Mouse (Mus musculus) adrenal gland, adult 2 months (tissue): Measurements from ENCODE around the gene Ttc29. TPM values are rescaled to one million over a fixed set of nuclear protein-coding genes. Genes with fewer than 3 reads are reported as not detected.

Experiments used
- DNase-seq: peaks from one replicate; pipeline ENCODE4 v3.0.0; 2021
- long read RNA-seq: library from polyadenylated mRNA; stranded (forward); transcript quantifications from one replicate; pipeline ENCODE4 v2.0.0, GENCODE M21; 2021
- polyA plus RNA-seq: library from polyadenylated mRNA; depleted of rRNA; stranded (reverse); fragments of >200 nt; gene quantifications from 2 replicates; pipeline ENCODE4 v1.2.3, GENCODE M21; 2012; rRNA removed
- total RNA-seq, 2 experiments: library from RNA; stranded (reverse); gene quantifications; 2 replicates each; pipeline ENCODE4 v1.2.3; 2021

Gene Ttc29
- not detected for total RNA-seq
- polyA plus RNA-seq: not detected in 2 replicates
- long read RNA-seq: 0 reads

DNA sequence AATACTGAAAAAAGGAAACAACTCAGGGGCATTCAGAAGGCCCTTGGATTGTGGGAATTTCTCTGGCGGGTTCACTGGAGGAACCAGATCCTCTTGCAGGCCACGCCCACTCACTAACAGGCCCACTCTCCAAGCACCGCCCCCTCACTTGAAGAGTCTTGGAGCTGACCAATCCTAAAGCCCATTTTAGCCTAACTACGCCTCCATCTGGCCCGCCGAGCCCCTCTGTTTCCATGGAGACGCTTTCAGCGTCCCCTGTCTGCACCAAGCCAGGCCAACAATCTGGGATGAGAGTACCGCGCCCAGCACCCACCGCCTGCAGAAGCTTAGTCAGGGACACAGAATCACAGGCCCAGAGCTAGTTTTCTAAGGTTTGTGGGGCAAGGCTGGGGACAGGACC is at the start of gene Ttc29:
Gene Ttc29 (plus strand): TSS at position 224 of the 400 bp plus-strand sequence.
- no peak for DNase-seq

DNA sequence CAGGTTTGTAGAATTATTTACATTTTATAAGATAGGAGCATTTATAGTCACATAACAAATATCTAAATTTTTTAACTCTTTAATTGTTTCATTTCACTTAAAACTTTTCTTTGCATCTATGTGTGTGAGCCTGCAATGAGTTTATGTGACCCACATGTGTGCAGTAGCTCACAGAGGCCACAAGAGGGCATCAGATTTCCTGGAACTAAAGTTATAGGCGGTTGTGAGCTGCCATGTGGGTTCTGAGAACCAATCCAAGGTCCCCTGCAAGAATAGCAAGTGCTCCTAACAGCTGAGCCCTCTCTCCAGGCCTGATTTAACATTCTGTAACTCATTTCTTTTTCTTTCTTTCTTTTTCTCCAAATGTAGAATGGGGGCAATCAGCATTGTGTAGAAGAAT is 41.7 kb upstream of the Ttc29 start:
- DNase-seq: no peak

DNA sequence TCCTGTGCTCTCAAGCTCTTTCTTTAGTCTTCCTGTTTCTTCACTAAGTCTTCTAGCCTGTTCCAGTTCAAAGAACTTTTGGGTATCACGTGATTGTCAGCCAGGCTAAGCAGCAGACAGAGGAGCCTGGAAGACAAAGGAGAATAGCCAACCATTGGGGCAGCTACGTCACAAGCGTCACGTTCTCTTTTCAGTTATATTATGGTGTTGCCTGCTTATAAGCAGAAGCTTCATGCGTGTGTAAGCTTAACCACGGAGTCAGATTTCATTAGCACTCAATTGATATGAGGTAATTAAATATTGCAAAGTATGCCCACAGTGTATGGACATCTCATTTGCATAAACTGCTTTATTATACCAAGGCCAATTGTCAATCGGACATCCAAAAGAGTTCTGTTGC is 30.4 kb upstream of the Ttc29 start:
- DNase-seq: no peak

DNA sequence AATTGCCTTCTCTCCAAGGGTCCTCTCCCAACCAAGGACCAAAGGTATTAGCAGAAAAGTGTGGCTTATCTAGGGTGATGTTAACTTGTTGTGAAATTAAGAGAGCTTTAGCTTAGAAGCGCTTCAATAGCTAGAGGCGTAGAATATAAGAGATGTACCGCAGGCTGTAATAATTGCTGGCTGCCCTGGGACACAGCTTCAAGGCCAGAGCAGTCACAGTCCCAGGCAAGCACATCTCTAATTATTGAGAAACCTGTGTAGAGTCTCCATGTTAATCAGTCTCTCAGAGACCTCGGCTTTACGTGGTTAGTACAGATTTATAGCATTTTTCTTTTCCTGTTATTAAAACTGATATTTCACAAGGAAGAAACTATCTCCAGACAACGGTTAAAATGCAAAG is 29.7 kb upstream of the Ttc29 start:
- DNase-seq: no peak

DNA sequence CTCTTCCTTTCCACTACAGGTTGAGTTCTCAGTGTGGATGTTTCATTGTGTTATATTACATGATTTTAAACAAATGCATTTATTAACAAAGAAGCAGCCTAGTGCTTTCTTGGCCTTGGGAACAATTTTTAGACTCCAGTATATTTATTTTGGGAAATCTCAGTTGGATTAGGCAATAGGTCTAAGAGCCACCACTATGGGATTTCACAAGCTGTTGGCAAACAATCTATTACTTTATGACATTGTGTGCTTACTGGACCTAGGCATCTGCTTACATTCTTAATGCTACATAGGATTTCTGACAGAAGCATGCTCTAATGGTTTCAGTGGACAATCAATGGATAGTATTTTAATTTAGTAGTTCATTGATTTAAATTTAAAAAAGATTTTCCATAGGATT is 26.0 kb upstream of the Ttc29 start:
- DNase-seq: no peak

DNA sequence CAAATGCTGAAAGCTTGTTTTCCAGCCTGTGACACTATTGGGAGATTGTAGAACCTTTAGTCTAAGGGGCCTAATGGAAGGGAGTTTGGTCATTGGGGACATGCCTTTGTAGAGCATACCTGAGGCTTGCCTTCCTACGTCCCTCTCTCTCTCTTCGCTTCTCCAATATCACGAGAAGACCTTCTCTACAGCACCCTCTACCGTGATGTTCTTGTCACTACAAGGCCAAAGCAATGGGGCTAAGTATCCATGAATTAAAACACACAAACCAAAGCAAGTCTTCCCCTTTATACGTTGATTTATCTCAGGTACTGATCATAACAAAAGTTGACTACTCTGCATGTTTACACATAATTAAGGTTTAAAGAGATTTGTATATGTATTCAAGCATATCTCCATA is 8.9 kb upstream of the Ttc29 start:
- no peak for DNase-seq

DNA sequence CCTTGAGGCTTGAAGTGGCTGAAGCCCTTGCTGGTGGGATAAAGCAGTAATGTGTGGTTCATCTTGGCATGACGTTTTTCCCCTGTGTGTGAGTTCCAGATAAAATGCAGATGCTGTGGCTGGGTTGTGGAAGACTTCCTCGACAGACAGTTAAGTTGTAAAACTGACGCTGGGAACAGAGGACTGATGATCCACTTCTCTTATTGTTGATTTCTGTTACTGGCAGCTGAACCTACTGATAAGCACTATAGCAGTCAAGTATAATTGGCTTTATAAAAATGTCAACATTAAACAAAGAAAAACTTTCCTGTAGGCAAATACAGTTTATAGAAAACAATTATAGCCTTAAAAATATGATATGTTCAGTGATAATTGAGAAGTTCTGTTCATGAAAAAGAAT is 2.7 kb upstream of the Ttc29 start:
- DNase-seq: no peak

DNA sequence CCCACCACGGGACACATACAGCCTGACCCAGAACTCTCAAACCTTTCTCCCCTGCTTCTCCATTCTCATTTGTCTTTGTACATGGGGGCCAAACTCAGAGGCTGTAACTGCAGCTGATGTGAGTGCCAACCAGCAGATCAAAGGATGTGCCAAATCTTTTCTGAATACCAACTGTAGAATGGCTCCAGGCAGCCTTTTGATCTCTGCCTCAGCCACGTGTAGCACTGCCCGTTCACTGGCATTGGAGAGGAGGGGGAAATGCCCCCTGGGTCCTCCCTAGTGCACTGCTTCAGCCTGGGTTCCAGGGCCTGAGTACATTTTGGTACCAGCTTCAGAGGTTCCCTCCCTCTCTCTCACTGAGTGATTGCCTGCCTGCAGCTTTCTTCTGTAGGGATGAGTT is 1.5 kb downstream of the Ttc29 start:
- peak; percentile 3 for DNase-seq

DNA sequence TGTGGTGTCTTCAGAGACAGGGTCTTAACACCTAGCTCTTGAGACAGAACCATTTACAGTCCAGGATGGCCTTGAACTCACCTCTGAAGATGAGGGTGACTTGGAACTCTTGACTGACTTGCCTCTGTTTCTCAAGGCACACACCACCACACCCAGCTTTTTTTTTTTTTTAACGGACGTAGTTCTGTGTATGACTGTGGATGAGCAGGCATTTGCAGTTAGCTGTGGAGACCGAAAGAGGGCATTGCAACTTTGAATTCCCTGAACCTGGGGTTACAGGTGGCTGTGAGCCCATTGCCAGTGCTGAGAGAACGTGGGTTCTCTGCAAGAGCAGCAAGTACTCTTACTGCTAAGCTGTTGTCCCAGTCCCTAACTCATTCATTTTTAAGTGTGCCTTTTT is 13.0 kb downstream of the Ttc29 start:
- no peak for DNase-seq

DNA sequence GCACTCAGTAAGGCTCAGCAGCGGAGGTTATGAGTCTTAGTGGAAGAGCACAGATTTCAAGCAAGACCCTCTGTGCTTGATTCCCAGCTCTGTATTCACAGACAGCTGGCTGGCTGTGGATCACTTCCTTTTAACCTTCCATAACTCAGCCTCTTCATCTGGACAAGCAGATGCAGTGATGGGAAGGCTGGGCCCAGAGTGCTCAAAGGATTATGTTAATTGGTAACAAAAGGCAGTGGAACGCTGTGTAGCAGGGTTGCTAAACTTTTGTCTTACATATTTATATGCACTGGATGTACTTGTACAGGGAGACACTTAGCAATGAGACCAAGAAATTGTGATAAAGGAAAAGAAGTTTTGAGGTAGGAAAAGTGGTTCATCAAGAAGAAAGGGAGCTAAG is 17.6 kb downstream of the Ttc29 start:
- DNase-seq: no peak

DNA sequence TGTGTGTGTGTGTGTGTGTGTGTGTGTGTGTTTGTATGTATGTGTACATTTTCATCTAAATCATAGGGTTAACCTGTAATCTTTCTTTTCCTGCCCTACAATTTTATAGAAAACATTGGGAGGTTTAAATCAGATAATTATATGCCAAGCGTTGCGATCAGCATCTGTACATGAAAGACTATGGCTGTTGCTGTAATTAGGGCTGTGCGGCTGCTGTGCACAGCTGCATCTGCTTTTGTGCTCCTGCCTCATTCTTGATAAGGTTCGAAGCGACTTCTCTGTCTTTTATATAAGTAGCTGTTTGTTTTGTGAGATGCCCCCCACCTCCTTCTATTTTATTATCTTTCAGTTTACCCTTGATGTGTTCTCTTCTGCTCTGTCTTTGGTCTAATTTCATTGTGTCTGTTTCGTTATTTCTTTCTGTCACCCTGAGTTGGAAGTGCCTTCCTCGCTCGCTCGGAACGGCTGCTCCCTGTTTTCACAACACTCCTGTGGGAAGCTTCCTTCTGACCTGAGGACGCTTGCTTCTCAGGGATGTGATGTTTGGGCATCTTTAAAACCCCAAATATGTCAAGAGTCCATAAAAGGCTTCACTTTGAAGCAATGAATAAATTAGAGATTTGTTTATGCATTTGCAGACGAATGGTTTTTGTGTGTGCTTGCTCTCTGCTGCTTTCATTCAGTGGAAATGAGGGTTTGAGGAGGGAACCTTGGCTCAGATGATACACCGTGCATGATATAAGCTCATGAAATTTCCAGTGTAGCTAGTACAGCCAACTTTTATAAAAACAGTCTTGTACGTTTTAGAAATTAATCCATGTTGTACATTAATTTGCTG is 20.0 kb downstream of the Ttc29 start:
- DNase-seq: no peak

DNA sequence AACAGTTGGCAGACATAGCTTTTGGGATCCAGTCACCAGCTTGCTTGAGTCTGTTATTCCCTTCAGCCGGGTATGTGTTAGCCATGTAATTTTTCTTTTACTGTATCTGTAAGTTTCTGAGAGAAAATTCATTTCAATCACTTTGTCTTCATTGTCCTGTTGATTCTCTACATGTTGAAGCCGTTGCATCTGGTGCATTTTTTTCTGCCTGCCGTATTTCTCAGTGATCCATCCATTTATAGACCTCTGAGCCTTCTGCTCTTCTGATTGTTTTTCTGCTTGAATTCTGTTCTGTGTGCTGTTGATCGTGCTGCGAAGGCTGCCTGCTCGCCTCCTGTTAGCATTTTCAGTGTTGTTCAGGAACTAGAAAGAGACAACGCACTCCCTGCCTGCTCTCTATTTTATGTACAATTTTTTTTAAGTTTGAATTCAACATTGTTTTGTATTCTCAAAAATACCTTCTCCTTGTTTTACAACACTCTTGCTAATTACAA is 20.7 kb downstream of the Ttc29 start:
- DNase-seq: no peak

DNA sequence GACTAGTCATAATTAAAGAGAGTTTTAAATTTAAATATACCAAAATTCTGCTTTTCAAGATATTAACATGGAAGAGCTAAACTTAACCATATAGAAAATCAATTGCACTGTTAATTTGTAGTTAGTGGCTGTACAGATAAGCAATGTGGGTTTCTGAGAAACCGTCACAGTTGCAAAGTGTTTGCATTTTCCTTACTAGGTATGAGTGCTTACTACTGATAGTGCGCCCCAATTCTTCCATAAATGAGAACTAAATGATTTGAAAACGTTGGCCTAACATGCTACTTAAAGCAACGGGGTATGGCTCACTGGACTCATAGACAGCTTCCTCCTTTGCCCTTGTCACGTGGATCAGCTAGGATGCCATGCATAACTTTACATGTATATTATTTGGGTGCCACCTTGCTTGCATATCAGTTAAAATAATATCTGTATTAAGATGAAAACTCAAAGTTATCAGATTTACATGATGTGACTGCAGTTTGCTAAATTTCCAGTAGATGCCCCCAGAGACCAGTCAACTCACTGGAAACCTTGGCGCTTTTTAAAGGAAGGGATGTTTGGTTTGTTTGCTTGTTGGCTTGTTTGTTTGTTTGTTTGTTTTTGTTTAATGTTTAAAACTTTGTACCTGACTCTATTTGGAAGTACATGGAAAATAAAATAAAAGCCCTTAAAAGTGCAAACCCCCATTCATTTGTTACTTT is 25.0 kb downstream of the Ttc29 start:
- peak; percentile 7 for DNase-seq

DNA sequence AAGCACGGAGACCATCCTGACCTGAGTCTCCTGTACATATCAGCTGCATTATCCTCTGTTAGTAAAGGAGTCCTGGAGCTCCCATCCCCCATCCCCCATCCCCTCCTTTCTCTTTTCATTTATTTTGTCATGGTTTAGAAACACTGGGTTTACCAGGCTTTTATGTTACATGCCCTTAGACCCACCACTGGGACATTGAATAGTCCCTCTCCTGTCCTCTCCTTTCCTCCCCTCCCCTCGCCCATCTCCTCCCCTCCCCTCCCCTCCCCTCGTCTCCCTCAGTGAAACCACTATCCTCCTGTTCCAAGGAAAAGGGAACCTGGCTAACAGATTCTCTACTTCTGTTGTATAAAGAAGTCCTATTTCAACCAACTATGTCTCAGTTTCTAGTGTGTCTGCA is 38.0 kb downstream of the Ttc29 start:
- no peak for DNase-seq

DNA sequence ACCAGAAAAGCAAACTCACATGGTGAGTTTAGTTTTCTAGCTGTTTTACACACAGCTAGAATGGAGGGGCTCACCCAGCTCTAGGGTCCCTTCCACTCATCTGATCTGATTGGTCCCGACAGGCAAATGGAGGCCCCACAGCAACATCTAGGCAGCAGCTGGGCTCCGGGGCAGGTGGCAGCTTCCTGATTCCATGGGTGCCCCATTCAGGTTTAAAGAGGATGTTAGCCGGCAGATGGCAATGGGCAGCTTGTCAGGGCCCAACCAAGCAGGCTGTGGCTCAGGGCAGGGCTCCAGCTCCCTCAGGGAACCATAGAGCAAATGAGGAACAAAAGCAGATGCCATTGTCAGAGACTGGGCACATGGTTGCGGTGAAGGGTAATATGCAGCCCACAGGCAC is 41.3 kb downstream of the Ttc29 start:
- no peak for DNase-seq

DNA sequence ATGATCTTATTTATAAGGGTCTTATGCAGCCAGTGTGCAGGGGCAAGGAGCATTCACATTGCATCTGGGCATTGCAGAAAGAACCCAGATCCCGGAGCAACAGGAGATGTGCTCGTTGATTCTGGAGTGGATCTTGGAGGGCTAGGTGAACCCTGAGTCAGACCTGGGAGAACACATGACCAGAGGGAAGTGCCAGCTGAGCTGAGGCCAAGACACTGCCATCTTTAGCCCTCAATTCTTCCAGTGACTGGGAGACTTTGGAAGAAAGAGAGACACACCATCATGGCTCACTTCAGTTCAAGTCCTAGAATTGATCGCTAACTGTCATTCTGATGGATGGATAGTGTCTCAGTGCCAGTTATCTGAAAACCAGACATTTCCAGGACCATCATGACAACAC is 41.9 kb downstream of the Ttc29 start:
- no peak for DNase-seq

DNA sequence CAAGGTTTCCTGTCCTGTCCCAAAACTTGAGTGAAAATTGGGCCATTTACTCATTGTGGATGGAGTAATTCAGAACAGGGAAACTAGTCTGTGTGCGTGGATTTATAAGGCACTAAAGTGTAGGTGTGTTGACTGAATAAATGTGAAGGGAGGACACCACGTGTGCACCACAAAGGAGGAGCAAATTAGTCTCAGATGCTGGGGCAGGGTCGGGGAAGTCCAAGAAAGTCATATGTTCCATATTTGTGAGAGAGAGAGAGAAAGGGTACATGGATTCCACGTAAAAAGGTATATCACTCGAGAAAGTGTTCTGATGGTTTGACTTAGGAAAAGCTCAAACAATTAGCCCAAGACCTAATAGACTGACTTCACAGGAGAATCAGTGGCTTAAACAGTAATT is 52.4 kb downstream of the Ttc29 start:
- DNase-seq: no peak

DNA sequence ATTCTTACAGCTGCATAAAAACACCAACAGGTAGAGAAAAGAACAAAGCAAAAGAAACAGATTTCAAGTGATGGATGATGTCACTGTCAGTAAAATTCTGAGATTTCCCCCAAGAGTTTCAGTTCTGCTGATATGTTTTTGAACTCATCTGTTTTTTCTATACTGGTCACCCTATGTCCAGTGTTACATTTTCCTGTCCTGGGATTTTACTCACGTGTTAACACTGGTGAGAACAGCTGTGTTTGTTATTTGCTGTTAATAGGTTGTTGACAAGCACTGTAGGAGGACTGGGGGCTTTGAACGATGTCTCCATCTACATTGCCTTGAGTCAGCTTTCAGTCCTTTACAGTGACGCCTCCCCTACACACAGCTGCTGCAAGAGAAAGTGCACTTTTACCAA is 53.1 kb downstream of the Ttc29 start:
- no peak for DNase-seq

DNA sequence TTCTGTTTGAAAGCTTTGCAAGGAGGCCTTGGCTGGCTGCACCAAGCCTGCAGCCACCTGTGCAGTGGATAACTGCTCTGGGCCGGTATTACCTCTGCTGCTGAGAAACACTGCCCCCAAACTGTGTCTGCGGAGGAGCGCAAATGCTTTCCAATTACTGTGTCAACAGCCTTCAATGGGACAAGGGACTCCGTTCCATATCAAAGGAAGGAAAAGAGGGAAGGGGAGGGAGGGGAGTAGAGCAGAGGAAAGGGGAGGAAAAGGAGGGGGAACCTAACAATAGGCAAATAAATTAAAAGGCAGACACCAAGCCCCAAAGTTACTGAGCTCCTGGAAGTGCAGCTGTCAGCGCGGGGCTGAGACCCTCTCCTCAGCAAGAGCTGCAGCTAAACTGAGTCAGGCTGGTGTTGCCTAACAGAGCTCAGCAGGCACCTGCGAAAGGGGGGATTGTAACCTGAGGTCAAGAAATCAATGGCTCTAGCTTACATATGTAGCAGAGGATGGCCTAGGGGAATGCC is 54.9 kb downstream of the Ttc29 start:
- no peak for DNase-seq

DNA sequence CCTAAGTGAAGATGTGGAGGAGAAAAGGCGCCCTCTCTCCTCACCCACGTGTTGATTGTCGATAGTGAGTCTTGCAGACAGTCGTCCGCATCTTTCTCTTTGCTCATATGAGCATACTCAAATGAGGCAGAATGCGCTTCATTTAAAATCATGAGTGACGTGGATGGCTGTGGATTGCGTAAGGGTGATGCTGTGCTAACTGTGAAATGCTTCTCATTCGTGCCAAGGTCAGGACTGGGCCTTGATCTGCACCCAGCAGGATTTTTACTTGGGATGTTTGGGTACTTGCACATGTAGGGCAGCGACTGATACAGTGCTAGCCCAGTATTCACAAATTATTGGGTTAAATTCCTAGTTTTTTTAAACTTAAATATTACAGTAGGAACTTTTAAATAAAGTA is 56.2 kb downstream of the Ttc29 start:
- DNase-seq: peak; percentile 50

DNA sequence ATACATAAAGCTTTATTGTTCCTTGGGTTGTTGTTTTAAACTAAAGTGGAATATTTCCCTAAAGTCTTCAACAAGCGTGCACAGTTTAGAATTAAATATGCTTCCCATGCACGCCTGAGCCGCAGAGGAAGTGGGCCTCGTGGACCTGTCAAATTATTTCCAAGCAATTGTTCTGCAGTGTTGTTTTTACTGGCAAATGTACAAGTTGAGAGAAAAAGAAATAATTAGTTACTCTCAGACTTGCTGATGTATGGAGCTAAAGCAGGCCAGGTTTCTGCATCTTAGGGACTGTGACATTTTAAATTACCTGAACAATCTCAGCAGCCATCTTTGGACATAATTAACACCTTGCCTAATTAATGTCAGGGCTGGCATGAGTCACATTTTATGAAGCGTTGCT is 58.3 kb downstream of the Ttc29 start:
- no peak for DNase-seq

DNA sequence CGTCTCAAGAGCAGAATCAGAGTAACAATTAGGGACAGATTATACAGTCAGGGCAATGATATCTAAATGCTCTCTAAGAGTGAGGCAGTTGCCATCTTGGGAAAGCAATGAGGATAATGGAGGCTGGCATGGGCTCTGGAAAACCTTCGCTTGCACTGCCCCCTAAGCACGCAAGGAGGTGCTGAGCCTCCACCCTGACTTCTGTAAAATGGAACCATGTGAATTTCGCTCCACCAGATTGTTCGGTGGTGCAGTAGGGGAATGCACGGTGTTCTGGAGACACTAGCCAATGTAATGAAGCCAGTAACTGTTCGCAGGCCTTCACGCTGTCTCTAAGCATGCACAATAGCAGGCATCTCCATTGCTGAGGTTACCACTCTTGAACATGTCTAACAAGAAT is 63.0 kb downstream of the Ttc29 start:
- no peak for DNase-seq

DNA sequence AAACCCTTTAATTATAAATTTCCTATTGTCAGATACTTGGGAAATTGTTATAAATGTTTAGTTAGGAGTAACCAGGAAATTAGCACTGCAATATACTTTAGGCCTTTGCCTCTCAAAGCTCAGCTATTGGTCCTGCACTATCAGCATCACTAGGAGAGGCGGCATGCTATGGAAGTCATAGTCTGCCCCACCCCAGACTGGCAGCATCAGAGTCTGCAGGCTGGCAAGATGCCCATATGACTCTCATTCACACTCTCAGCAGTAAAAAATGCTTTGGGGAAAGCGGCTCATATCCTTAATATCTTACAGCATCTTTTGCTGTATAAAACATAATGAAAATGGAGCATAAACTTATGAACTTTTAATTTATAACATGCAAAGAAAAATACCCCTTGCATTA is 64.3 kb downstream of the Ttc29 start:
- DNase-seq: no peak
